1 mouse cellular context compared by ENCODE assay signal in genomic region chr16:92300649-92301411, GRCm38 (mm10).
TF ChIP-seq lines count a peak whose summit lies in the region.

Gene Smim11 (plus strand): TSS chr16:92301286.

TF ChIP-seq in MEL, 35 proteins besides CTCF, POLR2A, EP300 and RAD21 (continued from another document):
- TF ChIP-seq JUND (IDR thresholded peaks at IDR 0.05; ENCODE audit: low read depth, low read length) (no peak), ZNF384 (IDR thresholded peaks at IDR 0.05; ENCODE audit: low read depth, low read length) (no peak), ZC3H11A (IDR thresholded peaks at IDR 0.05; ENCODE audit: low read depth, low read length) (peak; percentile 80), TAL1 (IDR thresholded peaks at IDR 0.05; ENCODE audit: low read length) (no peak)
